Mouse (Mus musculus): ENCODE results near the gene Tmf1.

Gene Tmf1

GRCm38 (mm10) chr6:97178491-97179366 lies at the start of gene Tmf1:
Gene Tmf1 (minus strand): TSS chr6:97179122.
- DNase-seq = peak; percentile 96

GRCm38 (mm10) chr6:97227067-97227847 lies 48.3 kb upstream of the Tmf1 start:
- no peak for DNase-seq

GRCm38 (mm10) chr6:97226083-97226491 lies 47.2 kb upstream of the Tmf1 start:
- no peak for DNase-seq

GRCm38 (mm10) chr6:97224505-97224904 lies 45.6 kb upstream of the Tmf1 start:
- DNase-seq = no peak

DNA sequence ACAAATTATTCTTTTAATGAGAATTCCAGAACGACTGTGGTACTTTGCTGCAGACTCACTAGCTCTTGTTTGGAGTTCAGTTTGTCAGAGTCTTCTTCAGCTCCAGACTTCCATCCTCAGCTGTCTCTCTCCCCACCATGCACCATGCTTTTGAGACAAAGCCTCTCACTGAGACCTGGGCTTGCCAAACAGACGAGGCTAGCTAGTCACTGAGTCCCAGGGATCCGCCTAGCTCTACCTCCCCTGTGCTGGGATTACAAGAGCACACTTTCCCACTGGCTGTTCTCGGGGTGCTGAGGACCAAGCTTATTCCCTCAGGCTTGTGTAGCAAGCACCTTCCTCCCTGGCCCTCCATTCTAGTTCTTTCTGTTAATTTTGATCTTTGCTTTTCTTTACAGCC lies 44.6 kb upstream of the Tmf1 start:
- DNase-seq = no peak

- no peak for DNase-seq
Observed at GRCm38 (mm10) chr6:97222931-97223467, 44.1 kb upstream of the Tmf1 start.

GRCm38 (mm10) chr6:97222321-97222720 lies 43.4 kb upstream of the Tmf1 start:
- no peak for DNase-seq

DNA sequence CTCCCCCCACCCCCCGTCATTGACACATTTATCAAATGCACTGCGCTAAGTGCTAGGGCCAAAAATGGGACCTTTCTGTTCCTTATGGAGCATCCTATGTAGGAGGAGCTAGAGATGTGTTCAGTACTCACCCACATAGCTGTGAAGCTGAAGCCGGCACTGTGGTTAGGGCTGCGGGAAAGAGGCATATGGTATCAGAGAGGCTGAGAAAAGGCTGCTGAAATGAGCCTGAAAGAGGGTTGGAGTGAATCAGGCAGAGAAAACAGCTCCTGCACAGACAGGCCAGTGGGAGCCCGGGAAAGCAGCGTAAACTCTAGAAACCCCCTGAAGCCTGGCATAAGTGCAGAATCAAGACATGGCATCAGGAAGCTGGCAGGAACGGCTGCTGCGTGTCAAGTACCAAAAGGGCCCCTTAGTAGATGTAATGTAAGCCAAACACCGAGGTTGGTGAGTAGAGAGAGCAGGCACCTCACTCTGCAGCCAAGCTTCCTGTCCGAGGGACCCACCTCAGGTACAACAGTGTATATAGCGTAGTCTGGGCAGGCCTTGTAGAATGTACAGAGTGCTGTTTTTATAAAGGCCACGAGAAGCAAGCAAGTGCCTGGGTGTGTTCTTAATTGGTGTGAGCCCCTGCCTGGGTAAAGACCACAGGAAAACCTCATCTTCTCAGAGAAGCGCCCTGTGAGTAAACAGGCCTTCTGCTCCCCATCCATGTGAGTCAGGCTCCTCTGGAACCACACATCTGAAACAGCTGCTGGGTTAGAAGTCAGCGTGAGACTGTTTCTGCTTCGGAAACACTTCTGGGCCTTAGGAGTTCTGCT lies 42.5 kb upstream of the Tmf1 start:
- DNase-seq = peak; percentile 52

- no peak for DNase-seq
Observed at GRCm38 (mm10) chr6:97220672-97221071, 41.8 kb upstream of the Tmf1 start.

- DNase-seq = no peak
Observed at GRCm38 (mm10) chr6:97216154-97216821, 37.4 kb upstream of the Tmf1 start.

GRCm38 (mm10) chr6:97211981-97212380 lies 33.1 kb upstream of the Tmf1 start:
- DNase-seq = peak; percentile 28

DNA sequence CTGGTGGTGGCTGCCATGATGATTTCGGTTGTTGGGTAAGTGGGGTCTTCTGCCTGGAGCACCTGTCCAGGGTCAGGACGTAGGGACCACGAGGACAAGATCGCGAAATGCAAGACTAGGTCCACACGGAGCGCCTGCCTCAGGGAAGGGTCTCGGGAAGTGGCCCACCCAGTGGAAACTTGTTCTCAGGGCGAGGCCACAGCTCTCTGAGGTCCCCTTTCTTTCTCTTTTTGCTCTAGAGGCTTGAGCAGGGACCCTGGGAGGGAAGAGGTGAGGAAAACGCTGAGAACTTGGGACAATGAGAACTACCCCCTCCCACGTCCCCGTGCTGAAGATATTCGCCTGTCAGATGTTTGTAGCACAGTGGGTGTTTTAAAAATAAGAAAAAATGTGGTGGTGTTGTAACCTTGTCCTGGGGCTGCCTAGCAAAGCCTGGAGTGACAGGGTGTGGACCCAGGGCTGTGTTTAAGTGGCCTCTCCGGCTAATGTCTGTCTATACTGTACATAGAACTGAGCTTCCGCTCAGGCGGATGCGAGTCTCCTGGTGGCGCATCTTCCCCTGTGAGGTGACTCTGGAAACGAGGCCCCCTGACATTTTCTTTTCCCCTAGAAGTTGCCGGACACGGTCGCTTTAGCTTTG lies 32.2 kb upstream of the Tmf1 start:
- DNase-seq = peak; percentile 59

DNA sequence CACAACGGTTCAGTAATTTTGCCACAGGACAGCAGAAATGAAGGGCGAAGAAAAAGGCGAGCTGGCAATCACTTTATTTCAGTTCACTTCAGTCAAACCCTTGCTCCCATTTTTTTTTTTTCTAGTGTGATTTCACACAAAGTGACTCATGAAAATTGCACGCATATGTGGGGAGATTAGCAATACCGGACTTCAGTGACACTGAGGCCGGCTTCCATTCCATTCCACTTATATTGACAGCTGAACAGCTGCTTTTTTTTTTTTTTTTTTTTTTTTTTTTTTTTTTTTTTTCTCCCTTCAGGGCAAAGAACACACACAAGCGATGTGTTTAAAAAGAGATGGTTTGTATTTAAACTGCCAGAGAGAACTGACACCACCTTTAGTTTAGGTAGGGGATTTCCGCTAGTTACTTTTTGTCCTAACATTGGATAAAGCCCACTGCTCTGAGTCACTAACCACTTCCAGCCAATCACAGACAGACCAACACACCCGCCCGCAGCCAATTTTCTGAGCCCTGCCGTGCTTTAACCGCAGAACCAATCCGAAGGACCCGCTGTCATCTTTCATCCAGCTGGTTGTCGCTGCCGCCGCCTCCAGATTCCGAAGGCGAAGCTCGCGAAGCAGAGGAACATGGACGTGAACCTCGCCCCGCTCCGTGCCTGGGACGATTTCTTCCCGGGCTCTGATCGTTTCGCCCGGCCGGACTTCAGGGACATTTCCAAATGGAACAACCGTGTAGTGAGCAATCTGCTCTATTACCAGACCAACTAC lies 31.5 kb upstream of the Tmf1 start, which contains the start of gene Arl6ip5:
TSS of gene Arl6ip5 (plus strand) at position 499 of the 771 bp plus-strand sequence.
- DNase-seq = peak; percentile 87

- DNase-seq = no peak
Observed at GRCm38 (mm10) chr6:97209751-97210150, 30.8 kb upstream of the Tmf1 start.

- no peak for DNase-seq
Observed at GRCm38 (mm10) chr6:97209201-97209600, 30.3 kb upstream of the Tmf1 start.

DNA sequence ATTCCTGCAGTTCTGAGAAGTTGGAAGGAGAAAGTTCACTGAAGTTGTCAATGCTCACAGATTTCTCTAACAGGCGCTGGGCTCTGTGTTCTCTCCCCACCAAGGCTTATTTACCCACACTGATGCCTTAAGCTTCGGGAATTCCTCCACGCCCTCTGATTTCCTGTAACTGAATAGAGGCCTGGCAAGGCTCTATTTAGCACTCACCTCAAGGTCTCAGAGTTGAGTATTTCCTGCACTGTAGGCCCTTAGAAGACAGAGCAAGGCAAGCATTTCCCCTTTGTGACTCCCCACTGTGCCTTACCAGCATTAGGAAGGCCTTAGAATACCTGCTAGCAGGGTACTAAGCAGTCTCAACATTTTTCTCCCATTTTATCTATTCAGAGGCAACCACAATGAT lies 29.5 kb upstream of the Tmf1 start:
- no peak for DNase-seq

- DNase-seq = no peak
Observed at GRCm38 (mm10) chr6:97207085-97207484, 28.2 kb upstream of the Tmf1 start.

- peak; percentile 100 for DNase-seq
Observed at GRCm38 (mm10) chr6:97205439-97205885, 26.5 kb upstream of the Tmf1 start, which contains the start of gene Uba3. Gene Uba3 (minus strand): TSS chr6:97205647.

- DNase-seq = peak; percentile 60
Observed at GRCm38 (mm10) chr6:97204952-97205351, 26.0 kb upstream of the Tmf1 start.

- DNase-seq = no peak
Observed at GRCm38 (mm10) chr6:97204252-97204869, 25.4 kb upstream of the Tmf1 start.
